Mouse (Mus musculus) cerebellum, postnatal 25 days (tissue): ENCODE data around the gene Gm17657.
"Not testable (repeated sequence)": the region's sequence is repeated elsewhere in the genome, so short reads cannot be mapped to it uniquely, and the experiment has no call there.

Source experiments
- DNase-seq, 2 experiments: peaks; one replicate each; pipeline ENCODE4 v3.0.0; 2021; ENCODE audit warnings: mixed read lengths in 2 of 2

Gene Gm17657

GRCm38 (mm10) chr17:29545241-29545640, 4.2 kb downstream of the Gm17657 start:
- no peak for DNase-seq

GRCm38 (mm10) chr17:29544064-29544463, 5.4 kb downstream of the Gm17657 start:
- no peak for DNase-seq

DNA sequence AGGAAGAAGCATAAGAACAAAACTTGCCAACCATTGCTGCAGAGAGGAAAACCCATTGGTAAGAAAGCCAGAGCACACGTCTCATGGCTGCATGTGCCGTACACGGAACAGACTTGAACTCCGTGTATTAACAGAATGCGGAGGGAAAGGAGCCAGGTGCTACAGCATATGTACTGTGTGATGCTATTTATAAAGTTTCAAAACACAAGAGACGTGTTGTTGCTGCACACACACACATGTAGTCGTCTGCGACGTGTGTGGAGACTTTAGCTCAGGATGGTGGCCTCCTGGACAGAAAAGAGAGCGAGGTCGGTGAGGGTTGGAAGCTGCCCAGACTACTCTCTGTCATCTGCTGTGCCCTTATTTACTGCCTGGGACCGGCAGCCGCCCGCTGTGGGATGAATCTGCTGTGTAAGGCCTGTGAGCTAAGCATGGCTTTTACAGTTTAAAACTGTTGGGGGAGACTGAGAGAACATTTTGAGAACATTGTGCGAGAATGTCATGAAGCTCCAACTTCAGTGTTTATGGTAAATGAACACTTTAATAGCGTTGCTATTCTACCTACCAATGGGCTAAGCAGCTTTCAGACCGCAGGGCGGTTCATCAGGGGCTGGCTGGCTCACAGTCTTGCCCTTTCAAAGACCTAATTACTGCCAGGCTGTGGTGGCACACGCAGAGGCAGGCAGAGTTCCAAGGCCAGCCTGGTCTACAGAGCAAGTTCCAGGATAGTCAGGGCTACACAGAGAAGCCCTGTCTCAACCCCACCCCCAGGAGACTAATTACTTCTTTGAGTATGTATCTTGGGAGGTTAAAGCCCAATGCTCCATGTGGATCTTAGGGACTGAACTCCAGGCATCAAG, 6.4 kb downstream of the Gm17657 start:
- DNase-seq, result peak; percentile 66 to 76

DNA sequence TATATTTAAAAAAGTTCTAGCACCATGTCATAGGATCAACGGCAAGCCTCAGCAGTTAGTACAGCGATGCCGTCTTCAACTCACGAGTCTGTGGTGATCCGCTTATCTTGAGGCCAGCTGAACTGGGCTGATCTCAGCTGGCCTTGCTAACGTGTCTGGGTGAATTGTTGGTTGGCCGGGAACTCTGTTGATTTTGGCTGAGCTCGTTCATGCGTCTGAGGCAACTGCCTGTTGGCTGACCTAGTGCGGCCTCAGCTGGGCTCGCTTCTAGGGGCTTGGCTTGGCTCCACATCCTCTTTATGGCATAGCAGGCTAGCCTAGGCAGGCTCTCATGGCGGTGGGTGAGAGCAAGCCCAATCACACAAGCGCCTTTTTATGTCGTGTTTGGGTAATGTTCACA, 8.0 kb downstream of the Gm17657 start:
- peak; percentile 66 to 73 for DNase-seq

GRCm38 (mm10) chr17:29540426-29540825, 9.0 kb downstream of the Gm17657 start:
- no peak for DNase-seq

DNA sequence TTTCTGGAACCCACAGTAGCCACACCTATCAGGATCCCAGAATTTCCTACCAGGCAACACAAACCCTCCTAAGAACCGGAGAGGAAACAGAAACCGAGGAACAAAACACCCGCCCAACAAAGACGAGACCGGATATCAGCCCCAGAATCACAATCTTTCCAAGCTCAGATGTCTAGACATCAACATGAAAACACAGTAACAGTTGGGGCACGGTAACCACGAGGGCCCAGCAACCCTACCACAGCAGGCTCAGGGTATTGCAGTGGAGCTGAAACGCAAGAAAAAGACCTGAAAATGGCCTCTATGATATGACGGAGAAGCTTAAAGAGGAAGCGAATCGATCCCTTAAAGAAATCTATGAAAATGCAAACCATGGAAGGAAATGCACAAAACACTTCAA, 15.6 kb downstream of the Gm17657 start:
- no peak for DNase-seq

DNA sequence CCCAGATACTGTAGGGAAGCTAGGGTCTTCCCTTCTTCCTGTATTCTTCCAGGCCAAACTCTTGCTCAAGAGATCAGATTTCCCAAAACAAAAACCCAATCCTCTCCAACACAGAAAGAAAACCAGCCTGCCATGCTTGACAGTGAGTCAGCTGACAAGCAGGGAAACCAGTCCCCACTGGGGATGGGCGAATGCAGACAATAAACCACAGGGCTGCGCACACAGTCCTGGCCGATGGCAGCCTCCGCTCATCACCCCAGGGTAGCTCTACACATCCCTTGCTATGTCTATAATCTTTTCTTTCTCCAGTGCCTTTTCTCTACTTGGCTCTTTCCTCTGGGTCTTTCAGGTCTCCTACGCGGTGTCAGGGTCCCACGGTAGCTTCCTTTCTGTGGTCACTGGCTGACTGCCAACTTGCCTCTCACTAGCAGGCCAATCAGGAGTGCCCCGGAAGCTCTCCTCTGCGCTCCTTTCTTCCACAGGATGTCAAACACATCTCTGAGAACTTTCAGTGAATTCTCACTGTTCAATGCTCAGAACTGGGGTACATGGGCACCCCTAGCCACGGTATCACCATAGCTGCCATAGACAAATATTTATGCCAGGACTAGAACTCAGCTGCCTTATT, 17.6 kb downstream of the Gm17657 start:
- DNase-seq, result no peak

DNA sequence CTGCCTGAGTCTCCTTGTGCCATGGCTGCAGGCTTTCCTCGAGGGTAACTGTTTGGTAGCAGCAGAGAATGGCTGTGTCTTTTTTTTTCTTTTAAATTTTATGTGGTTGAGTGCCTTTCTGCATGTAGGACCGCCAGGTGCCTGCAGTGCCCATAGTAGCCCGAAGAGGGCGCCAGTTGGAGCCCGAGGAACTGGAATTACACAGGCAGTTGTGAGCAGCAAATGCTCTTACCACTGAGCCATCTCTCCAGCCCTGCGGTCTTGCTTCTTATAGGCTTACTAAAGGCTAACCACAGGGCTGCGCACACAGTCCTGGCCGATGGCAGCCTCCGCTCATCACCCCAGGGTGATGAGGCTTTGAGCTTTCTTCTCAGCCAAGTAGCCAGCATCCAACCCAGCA, 18.2 kb downstream of the Gm17657 start:
- peak in 1 of 2 experiments; percentile 24 for DNase-seq

DNA sequence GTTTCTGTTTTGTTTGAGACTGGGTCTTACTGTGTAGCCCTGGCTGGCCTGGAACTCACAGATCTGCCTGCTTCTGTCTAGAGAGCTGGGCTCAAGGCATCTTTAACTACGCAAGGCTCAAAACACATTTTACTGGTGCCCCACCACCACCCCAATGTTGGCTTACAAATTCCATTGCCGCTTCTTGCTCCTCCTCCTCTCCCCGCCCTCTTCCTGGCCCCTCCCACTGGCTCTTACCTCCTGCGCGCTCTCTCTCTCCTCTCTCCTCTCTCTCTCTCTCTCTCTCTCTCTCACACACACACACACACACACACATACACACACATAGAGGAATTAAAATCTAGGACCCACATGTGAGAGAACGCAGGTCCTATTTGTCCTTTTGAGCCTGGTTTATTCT, 18.9 kb downstream of the Gm17657 start:
- no peak for DNase-seq

DNA sequence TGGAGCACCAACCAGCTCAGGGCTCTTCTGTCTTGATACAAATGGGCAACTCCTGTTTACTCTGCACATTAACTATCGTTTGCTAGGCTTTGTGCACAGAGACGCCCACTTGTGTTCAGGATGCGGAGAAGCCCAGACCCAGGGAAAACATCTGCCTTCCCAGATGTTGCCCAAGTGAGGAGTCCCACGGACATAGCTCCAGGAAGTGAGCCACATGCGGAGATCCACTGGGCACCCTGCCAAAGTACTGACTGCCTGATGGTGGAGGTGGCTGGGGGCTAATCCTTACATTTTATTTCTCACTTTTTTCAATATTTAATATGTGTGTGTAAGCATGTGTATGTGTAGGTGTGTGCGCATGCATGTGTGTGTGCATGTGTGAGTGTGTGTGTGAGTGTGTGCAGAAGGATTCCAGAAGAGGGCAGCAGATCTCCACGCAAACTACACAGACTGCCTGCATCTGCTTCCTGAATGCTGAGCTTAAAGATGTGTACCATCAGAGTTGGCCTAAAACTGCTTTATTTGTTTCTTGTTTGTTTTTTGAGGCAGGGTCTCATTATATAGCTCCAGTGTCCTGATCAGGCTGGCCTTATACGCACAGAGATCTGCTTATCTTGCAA, 20.8 kb downstream of the Gm17657 start:
- DNase-seq, result no peak

DNA sequence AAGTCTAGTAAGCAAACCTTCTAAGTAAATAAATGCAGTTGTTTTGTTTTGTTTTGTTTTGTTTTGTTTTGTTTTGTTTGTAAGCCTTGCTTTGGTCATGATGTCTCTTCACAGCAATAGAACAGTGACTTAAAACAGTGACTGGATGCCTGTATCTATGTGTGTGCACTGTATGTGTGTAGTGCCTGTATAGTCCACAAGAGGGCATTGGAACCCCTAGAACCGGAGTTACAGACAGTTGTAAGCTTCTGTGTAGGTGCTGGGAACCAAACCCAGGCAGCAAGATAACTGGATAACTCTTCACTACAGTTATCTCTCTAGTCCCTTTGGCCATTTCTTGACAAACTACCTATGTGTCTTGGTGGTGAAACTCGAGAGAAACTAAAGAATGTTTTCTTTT, 23.8 kb downstream of the Gm17657 start:
- DNase-seq, result no peak

DNA sequence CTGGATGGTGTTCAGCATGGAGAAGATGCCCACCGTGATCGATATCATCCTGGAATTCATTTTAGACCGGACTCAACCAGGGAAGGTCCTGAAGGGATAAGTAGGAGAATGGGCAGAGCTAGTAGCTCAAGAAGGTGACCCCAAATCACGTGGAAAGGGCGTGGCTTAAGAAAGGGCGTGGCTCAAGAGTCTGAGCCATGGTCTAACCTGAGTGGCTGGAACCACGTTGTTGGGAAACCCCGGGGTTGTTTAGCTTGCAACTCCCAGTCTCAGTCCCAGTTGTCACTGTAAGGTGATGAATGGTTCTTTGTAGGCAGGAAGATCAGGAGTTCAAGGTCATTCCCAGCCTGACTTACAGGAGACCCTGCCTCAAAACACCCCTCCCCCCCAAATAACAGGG, 29.7 kb downstream of the Gm17657 start:
- no peak for DNase-seq

- not testable (repeated sequence) for DNase-seq
These were observed 30.8 kb downstream of the Gm17657 start for GRCm38 (mm10) chr17:29518665-29519064.

DNA sequence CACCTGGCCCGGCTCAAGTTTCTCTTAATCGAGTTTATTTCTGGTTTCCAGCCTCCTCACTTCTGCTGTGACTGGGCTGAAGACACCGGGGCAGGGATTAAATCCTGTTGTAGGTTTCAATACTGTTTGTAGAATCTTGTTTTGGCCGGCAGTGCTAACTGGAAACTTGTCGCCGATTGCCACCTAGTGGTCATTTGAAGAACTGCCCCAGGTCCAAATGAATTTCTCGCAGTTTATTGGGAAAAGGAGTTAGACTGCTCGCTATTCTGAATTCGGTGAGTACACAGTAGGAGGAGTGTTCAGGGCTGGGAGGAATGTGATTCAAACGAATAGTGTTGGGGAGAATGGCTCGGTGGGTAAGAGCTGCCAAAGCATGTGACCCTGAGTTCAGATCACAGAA, 35.0 kb downstream of the Gm17657 start:
- peak; percentile 86 to 87 for DNase-seq

DNA sequence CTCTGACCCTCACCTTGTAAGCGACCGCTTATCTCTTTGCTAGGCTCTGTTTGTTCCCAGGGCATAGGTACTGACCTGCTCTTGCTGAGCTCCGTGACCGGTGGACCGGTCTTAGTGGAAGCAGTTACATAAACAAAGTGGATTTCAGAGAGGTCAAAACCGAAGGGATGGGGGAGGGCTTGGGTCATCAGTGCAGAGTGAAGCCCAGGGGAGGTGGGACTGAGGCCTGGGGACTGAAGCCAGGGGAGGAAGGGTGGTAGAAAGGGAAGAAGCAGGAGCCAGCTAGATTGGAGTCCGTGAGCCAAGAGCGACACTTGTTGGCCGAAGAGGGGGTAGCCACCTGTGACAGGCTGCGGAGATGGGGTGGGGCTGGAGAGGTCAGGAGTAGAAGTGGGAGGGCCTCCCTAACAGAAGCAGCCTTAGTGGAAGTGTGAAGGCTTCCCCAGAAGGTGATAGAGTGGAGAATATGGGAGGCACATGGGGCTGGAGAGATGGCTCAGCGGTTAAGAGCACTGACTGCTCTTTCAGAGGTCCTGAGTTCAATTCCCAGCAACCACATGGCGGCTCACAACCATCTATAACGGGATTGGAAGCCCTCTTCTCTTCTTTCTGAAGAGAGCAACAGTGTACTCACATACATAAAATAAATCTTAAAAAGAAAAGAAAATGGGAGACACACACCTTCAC, 36.3 kb downstream of the Gm17657 start:
- DNase-seq, result peak; percentile 37 to 55

DNA sequence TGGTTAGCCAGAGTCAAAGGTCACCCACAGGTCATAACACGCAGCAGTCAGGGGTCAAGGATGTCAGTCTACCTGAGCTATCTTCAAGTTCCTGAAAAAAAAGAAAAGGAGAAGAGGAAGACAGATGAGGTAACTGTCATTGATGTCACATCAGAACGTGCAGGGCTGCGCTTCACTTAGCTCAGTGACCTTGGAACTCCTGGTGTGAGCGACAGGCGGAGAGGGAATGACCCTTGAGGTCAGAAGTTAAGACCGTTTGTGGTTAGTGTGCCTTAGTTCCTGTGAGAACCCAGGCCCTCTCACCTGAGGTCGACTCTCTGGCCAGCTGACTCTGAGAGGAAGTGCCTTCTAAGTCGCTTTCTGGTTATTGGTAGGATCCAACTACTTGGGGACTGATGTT, 38.7 kb downstream of the Gm17657 start:
- DNase-seq, result no peak

GRCm38 (mm10) chr17:29508927-29509608, 40.4 kb downstream of the Gm17657 start:
- no peak for DNase-seq

DNA sequence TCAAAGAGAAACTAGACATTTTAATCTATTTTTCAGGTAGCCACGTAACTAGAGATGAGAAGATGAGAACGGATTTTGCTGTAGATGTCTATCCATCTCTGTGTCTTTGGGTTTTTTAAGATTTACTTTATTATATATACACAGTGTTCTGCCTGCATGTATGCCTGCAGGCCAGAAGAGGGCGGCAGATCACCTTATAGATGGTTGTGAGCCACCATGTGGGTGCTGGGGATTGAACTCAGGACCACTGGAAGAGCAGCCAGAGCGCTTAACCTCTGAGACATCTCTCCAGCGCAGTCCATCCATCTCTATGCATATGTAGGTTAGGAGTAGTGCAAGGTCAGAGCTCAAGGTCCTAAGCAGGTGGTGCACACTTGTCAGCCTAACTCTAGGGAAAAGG, 45.7 kb downstream of the Gm17657 start:
- DNase-seq, result no peak

- no peak for DNase-seq
These were observed 46.5 kb downstream of the Gm17657 start for GRCm38 (mm10) chr17:29502669-29503665.

- no peak for DNase-seq
These were observed 47.3 kb downstream of the Gm17657 start for GRCm38 (mm10) chr17:29502005-29502668.
